Mouse (Mus musculus) heart, embryonic 11.5 days (tissue): ENCODE data around the gene Dppa4. TPM values are rescaled to one million over a fixed set of nuclear protein-coding genes. Genes with fewer than 3 reads are reported as not detected.

Experiments
- ATAC-seq: fragments of 200-750 bp; cut with Nextera tagmentation; replicated peaks from 2 replicates; pipeline ENCODE4 v1.8.0; 2017; ENCODE audit warnings: moderate library complexity; ENCODE audit not compliant: insufficient number of reproducible peaks, low FRiP score, low TSS enrichment
- H3K27ac ChIP-seq: fragments of 300-500 bp; sonication (generic); 2 replicates; pipeline ENCODE4 v1.5.1; 2014; ENCODE audit warnings: mild to moderate bottlenecking, low read depth, low read length
- H3K27me3 ChIP-seq: fragments of 300-500 bp; sonication (generic); 2 replicates; pipeline ENCODE4 v1.6.1; 2014; ENCODE audit warnings: mild to moderate bottlenecking, low read length, mixed read lengths; ENCODE audit not compliant: control insufficient read depth, insufficient read depth
- H3K36me3 ChIP-seq: fragments of 300-500 bp; sonication (generic); 2 replicates; pipeline ENCODE4 v1.6.1; 2014; ENCODE audit warnings: mild to moderate bottlenecking, low read length, moderate library complexity, mixed read lengths; ENCODE audit not compliant: control insufficient read depth, insufficient read depth
- H3K4me1 ChIP-seq: fragments of 300-500 bp; sonication (generic); 2 replicates; pipeline ENCODE4 v1.6.1; 2014; ENCODE audit warnings: low read length; ENCODE audit not compliant: control insufficient read depth, insufficient read depth
- H3K4me2 ChIP-seq: fragments of 300-500 bp; sonication (generic); 2 replicates; pipeline ENCODE4 v1.6.1; 2014; ENCODE audit warnings: mild to moderate bottlenecking, moderate library complexity
- H3K4me3 ChIP-seq: fragments of 300-500 bp; sonication (generic); 2 replicates; pipeline ENCODE4 v1.5.1; 2014; ENCODE audit warnings: low read depth, low read length
- H3K9ac ChIP-seq: fragments of 300-500 bp; sonication (generic); 2 replicates; pipeline ENCODE4 v1.6.1; 2014; ENCODE audit warnings: mild to moderate bottlenecking, low read depth, low read length, moderate library complexity
- H3K9me3 ChIP-seq: fragments of 300-500 bp; sonication (generic); replicated peaks from 2 replicates; pipeline ENCODE4 v1.6.1; 2016; ENCODE audit warnings: low read length; ENCODE audit not compliant: control insufficient read depth
- WGBS: fragments of 180-500 bp; shearing (Covaris S2); extraction: QIAGEN DNeasy Blood & Tissue Kit; methylation state at CpG from one replicate; pipeline ENCODE4 v1.1.7; 2014; ENCODE audit not compliant: insufficient replicate concordance; 5-methylcytosine and 5-hydroxymethylcytosine counted together
- polyA plus RNA-seq: library from polyadenylated mRNA; unstranded; fragments of >200 nt; fragmentation: Nextera tagmentation; extraction: Ambion mirVana; gene quantifications from 2 replicates; pipeline ENCODE4 v1.2.1, GENCODE M21; 2014

The Dppa4 gene
- polyA plus RNA-seq, 1 experiment from 2014 or later, result not detected

GRCm38 (mm10) chr16:48335326-48335725 lies 51.8 kb downstream of the Dppa4 start:
- Histone ChIP-seq H3K4me1 (no peaks in the 10 kb centered on the region), H3K36me3 (no peaks in the 10 kb centered on the region), H3K4me3 (no peak overlapping the region), H3K27me3 (no peaks in the 10 kb centered on the region), H3K4me2 (no peak overlapping the region), H3K9ac (no peak overlapping the region), H3K9me3 (no peaks in the 10 kb centered on the region), H3K27ac (no peak overlapping the region)
- ATAC-seq, result no peak
- WGBS, result 78% methylated on average over 4 of the region's 4 CpGs

Other genes with a start within 250 kb of the Dppa4 start
- gene Dppa2, start 20.2 kb downstream of the Dppa4 start, polyA plus RNA-seq, result not detected in 2 replicates
- gene Gm5485, start 128.7 kb downstream of the Dppa4 start, polyA plus RNA-seq, result not detected in 2 replicates
- 0.07 and 0.16 TPM in 2 replicates for gene Morc1, start 147.5 kb downstream of the Dppa4 start, polyA plus RNA-seq